Mouse (Mus musculus) cerebellum, adult 11-12 months (tissue): ENCODE measurements at regions not wholly inside any gene's neighbourhood (a gene's known extent, or its start where the extent isn't known, plus 50 kb on each side); places are given as distances from the start of the nearest gene placed in this dataset.

Experiments
- DNase-seq: peaks from one replicate; pipeline ENCODE4 v3.0.0; 2022

- DNase-seq, result no peak
Observed at GRCm38 (mm10) chr2:149467801-149468200, 62.9 kb downstream of the Cst10 start.

DNA sequence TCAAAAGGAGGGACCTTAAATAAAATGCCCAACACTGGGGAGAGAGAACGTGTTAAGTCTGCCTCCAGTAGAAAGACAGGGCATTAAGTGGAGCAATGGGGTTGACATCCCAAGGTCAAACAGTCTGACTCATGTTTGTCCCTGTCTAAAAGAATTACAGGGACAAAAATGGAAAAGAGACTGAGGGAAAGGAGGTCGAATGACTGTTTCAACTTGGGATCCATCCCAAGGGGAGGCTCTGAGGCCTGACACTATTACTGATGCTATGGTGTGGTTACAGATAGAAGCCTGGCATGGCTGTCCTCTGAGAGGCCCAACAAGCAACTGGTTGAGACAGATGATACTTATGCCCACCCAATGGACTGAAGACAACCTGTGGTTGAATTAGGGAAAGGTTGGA is 67.6 kb downstream of the Cst10 start:
- no peak for DNase-seq

- DNase-seq, result peak; percentile 38
Observed at GRCm38 (mm10) chr2:149493280-149493988, 88.6 kb downstream of the Cst10 start.

- no peak for DNase-seq
Observed at GRCm38 (mm10) chr2:149512870-149513269, 108.0 kb downstream of the Cst10 start.

DNA sequence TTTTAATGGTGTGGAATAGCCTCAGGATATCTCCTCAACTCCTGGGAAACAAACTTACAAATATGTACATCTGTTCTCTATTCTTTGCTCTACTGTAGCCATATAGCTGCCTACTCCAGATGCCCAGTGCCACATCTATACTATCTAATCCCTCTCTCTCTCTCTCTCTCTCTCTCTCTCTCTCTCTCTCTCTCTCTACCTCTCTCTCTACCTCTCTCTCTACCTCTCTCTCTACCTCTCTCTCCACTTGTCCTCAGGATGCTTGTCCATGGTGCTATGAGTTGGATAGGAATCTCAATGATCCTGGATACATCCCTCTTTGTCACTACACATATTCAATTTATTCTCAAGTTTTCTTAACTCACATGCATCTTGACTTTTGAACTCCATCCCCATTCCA is 119.6 kb downstream of the Cst10 start:
- no peak for DNase-seq

- DNase-seq, result no peak
Observed at GRCm38 (mm10) chr2:149542837-149543236, 138.0 kb downstream of the Cst10 start.

DNA sequence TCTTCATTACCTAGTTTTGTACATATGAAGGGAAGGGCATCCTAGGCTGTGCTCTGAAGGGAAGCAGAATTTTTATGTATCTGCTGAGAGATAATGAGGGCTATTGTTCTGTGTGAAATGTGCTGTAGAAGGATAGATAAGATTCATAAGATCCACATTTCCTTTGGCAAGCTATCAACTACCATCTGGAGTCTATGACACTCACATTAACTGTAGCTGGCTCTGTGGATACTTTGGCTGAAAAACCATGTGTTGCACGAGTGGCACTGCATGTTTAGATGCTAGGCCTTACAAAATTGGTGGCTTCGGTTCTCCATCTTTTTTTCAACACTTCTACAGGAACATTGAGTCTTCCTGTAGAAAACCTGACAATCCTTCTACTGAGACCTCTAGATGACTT is 140.9 kb downstream of the Cst10 start:
- no peak for DNase-seq

GRCm38 (mm10) chr2:149546639-149547200 is 141.9 kb downstream of the Cst10 start:
- DNase-seq, result no peak

DNA sequence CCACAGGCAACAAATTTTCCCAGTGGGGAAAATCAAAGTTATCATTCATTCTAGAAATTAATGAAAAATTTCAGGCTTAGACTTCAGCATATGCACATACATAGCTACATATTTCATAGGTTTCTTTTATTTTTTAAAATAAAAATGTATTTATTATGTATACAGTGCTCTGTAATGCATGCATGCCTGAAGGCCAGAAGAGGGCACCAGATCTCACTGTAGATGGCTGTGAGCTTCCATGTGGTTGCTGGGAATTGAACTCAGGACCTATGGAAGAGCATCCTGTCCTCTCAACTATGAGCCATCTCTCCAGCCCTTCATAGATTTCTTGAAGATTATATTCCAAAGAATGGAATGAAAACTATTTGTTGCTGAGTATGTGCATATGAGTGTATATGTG is 150.4 kb downstream of the Cst10 start:
- DNase-seq, result no peak

DNA sequence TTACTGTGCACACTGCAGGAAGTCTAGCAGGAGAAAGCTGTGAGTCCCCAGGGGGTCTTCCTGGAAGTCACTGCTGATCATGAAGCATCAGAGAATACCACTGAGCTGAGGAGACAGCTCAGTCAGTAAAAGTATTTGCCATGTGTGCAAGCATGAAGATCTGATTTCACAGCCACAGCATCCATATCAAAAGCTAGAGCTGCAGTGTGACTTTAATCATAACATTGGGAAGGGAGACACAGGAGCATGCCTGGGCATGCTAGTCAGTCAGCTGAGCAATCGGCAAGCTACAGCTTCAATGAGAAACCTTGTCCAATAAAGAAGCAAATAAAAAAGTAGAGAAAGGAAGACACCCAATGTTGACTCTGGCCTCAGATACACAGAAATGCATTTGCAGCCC is 168.9 kb downstream of the Cst10 start:
- no peak for DNase-seq

DNA sequence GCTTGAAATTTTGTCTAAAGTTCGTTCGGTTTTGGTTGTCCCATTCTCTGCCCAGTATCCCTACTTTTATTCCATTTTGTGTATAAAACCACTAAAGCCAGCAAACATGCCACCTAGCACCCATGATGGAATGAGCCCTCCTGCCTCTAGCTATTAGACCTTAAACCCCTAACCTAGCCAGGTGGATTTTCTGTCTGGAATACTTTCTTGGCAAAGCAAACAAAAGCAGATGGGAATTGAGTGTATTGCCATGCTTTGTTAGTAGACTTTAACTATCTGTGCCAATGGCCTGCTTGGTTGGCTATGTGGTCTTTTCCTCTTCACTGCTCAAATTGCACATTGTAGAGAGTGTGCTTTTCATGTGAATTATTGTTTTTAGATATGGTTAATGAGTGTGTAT is 197.7 kb downstream of the Cst10 start:
- no peak for DNase-seq

GRCm38 (mm10) chr2:149613381-149613780 is 208.5 kb downstream of the Cst10 start:
- DNase-seq, result no peak

DNA sequence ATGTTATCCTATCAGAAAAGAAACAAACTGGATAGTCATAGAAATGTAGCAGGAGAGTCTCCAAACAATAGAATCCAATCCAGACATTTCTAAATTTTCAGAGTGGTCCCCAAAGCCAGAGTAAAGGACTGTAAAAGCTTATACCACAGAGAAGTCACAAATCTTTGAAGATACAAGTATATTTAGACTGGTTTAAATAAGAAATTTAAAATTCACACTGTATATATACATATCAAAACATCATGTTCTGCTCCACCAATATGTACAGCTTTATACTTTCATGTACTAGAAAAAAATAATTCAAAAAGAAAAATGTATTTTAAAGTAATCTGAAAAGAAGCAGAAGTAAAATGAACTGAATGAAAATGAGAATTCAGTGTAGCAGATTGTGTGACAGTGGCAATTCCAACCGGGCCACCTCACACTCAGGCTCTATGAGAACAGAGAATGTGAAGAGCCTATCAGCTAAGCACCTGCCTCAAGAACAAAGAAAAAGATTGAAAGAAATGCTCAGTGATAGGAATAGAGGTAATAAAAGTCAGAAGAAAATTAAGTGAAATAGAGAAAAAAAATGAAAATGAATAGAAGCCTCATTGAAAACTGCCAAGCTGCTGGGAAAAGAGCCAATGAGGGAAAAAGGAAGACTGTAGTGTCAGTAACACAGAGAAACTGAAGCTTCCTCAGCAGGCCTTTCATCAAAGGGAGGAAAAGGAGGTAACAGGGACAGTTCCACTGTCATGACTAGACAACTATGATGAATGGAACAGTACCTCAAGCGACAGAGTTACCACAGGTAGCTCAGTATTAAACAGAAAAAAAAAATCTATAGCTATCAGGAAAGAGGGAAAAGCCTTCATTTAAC is 209.5 kb downstream of the Cst10 start:
- no peak for DNase-seq

DNA sequence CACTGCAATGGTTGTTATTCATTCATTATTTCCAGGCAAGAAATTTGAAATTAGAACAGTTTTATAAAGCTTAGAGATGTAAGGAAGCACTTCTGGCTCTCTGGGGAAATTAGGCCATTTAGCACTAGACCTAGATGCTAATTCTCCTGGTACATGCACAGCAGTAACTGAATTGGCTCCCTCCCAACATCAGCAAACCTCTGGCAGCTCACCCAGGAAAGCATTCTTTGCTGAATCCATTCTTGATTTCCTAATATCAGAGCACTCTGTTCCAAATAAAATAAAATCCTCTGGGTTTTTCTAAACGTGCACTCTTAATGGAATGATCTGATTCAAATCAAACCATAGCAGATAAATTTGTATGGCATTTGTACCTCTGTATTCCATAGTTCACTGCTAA is 203.4 kb upstream of the Syndig1 start:
- DNase-seq, result no peak

- no peak for DNase-seq
Observed at GRCm38 (mm10) chr2:149641207-149641606, 187.8 kb upstream of the Syndig1 start.

- no peak for DNase-seq
Observed at GRCm38 (mm10) chr2:149651829-149652228, 177.2 kb upstream of the Syndig1 start.

DNA sequence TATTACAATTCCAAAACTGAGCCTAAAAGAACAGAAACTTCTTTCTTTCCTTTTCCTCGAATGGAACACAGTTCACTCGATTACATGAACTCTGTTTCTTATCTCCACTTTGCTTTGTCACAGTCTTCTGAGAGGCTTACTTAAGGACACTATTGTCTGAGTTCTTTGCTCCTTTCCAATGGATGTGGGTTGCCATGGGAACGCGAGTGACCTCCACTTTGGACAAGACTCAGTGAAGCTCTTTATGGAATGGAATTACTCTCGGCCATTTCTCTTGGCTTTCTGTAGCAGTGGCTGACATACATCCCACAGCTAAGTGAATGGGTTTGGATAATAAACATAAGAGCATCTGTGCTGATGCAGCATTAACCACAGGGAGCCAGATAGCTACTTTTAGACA is 167.9 kb upstream of the Syndig1 start:
- no peak for DNase-seq

DNA sequence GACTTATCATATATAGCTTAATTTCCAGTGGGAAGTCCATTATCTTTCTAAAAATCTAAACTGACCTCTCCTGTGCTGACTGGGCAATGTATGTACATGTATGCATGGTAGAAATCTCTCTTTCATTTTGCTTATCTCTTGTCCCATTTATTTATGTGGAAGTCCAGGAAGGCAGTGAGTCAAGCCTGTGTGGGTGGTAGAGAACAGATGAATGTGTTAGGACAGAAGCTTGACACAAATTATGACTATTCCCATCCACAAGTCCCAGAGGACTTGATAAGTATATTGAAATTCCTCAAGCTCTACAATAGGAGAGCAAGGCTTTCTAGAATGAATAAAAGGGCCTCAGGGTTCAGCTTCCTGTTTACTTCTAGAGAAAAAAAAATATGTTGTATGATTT is 164.6 kb upstream of the Syndig1 start:
- no peak for DNase-seq

DNA sequence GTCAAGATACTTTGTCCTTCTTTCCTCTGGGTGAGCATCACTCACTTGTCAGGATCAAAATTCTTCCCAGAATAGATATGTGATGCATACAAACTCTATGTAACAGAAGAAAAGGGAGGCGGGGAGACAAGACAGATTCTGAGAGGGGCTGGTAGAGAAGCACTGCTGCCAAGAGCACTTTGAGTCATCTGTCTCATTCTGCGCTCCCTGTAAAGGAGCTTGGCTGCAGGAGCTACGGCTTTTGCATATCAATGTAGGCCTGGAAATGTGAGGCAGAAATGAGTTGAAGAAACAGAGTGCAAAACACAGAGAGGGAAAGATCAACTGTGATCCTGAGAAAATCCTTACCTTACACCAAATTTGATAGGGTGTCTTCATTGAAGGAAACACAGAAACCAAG is 162.6 kb upstream of the Syndig1 start:
- no peak for DNase-seq

DNA sequence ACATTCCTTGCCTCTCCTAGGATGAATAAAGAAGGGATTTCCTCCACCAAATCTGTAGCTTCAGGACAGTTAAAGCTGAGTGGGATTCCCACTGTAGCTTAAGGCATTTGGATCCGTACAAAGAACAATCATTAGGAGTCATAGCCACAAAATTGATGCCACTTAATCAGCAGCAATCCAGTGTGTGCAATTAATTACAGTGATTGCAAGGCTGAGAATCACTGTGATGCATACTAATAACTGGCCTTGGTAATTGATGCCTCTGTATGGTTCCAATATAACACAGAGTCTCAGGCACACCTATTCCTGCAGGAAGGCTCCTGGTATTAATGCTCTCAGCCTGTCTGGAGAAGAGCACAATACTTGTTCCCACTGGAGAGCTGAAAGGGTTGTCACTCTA is 157.1 kb upstream of the Syndig1 start:
- DNase-seq, result no peak

DNA sequence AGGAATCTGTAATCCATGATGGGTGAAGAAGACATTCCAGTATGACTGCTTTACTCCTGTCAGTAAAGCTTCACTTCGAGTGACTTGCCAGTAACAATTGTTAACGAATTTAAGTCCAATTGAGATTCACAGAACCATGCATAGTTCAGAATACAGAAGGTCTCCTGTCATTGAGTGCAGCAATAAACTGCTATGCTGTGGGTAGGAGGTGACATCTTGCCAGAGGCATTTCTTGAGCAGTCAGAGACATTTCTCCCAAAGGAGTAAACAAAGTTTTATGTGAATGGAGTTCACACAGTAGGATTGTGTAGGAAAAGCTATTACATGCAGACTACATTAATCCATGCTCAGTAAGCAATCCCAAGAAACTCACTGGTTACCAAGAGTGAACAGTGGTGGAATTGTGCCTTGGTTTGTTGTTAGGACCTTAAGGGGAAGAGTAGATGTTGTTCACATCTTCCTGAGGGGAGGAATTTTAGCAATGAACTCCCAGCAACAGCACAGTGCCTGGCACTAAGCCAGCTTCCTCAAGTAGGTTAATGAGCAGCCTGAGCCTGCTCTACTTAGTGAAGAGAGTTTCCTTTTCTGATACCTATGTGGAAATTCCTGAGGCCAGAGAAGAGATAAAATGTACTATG is 149.1 kb upstream of the Syndig1 start:
- DNase-seq, result peak; percentile 10

- DNase-seq, result no peak
Observed at GRCm38 (mm10) chr2:149722342-149722741, 106.7 kb upstream of the Syndig1 start.

GRCm38 (mm10) chr2:149724279-149724678 is 104.7 kb upstream of the Syndig1 start:
- DNase-seq, result no peak

- no peak for DNase-seq
Observed at GRCm38 (mm10) chr2:149725932-149726331, 103.1 kb upstream of the Syndig1 start.
